In the genomic region with DNA sequence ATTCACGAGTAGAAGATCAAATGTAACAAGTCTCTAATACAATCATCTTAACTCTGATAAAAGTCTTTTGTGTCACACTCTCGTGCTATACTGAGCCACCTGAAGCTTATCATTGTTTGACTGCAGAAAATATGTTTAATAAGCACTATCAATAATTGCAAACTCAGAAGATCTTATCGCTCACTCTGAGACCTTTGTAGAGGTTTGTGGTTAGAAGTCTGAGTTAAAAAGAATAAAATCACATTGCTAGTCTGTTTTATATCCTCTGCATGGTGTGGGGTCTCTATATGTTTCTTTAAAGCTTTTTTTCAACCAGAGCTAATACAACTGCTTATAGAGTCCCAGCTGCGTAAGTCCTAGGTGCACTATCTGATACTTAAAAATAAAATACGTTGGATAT, we compare ENCODE assay signal across 29 mouse cellular contexts. TPM values are rescaled to one million over a fixed set of nuclear protein-coding genes. Genes with fewer than 3 reads are reported as not detected.
"Had no signal": no experiment of that assay in that cellular context is flagged by ENCODE, and none has a peak within 500 bp of the region (broad histone marks: within the 10 kb centered on the region; RNA-seq: fewer than 3 reads in every experiment).

No protein-coding gene starts in this region.

- DNase-seq: gastrocnemius, postnatal 14 days; gastrocnemius, postnatal 36 days; heart, adult 11 months; heart, adult 2 months; heart, postnatal 14 days; heart, postnatal 36 days; kidney, adult 11 months; kidney, adult 2 months; kidney, adult 9 months; kidney, postnatal 14 days; kidney, postnatal 36 days; layer of hippocampus, adult 9-11 months; layer of hippocampus, postnatal 36 days; liver; liver, embryonic 13.5 days had no signal

- H3K4me3 ChIP-seq: heart, adult 2 months; heart, embryonic 13.5 days; heart, embryonic 15.5 days; hindbrain, embryonic 13.5 days; hindbrain, embryonic 15.5 days; kidney, embryonic 15.5 days; limb, embryonic 10.5 days; limb, embryonic 12.5 days; liver, embryonic 13.5 days had no signal

- H3K4me1 ChIP-seq: hindbrain, embryonic 13.5 days; hindbrain, embryonic 15.5 days; kidney, embryonic 15.5 days; limb, embryonic 10.5 days; limb, embryonic 12.5 days; liver, embryonic 13.5 days had no signal

- H3K27ac ChIP-seq: heart, adult 2 months; heart, embryonic 13.5 days; heart, embryonic 15.5 days; hindbrain, embryonic 13.5 days; hindbrain, embryonic 15.5 days; hindbrain, postnatal 0 days; kidney, embryonic 15.5 days; kidney, postnatal 0 days; limb, embryonic 10.5 days; limb, embryonic 12.5 days; liver, embryonic 13.5 days had no signal

- ATAC-seq: hindbrain, postnatal 0 days; intestine, embryonic 16.5 days had no signal

- H3K27me3 ChIP-seq: heart, embryonic 13.5 days; heart, embryonic 15.5 days; hindbrain, embryonic 13.5 days; hindbrain, embryonic 15.5 days; kidney, embryonic 15.5 days; liver, embryonic 13.5 days had no signal

RNA-seq across cellular contexts. Expression of gene Icos, which starts 8.4 kb away (rescaled TPM):
- total RNA-seq: gastrocnemius, adult 18-20 months; gastrocnemius, adult 8-10 months; gastrocnemius, postnatal 36 days; hindbrain, postnatal 0 days; layer of hippocampus, adult 18-20 months; layer of hippocampus, postnatal 36 days; left cerebral cortex, adult 18-20 months had no signal
- polyA plus RNA-seq: hindbrain, embryonic 15.5 days; limb, embryonic 10.5 days had no signal
